Mouse (Mus musculus) lung, embryonic 16.5 days (tissue): ENCODE data around the gene Sh3gl1. TPM values are rescaled to one million over a fixed set of nuclear protein-coding genes. Genes with fewer than 3 reads are reported as not detected.

Experiments
- ATAC-seq: fragments of 200-750 bp; cut with Nextera tagmentation; 2 replicates; pipeline ENCODE4 v1.8.0; 2017; ENCODE audit warnings: low read depth, mild to moderate bottlenecking, moderate library complexity
- H3K27ac ChIP-seq: fragments of 300-500 bp; sonication (generic); 2 replicates; pipeline ENCODE4 v1.5.1; 2014; ENCODE audit warnings: mild to moderate bottlenecking, control low read depth, low read length
- H3K27me3 ChIP-seq: fragments of 300-500 bp; sonication (generic); 2 replicates; pipeline ENCODE4 v1.6.1; 2014; ENCODE audit warnings: low read depth, low read length, mixed read lengths; ENCODE audit not compliant: control insufficient read depth, insufficient read depth
- H3K36me3 ChIP-seq: fragments of 300-500 bp; sonication (generic); 2 replicates; pipeline ENCODE4 v1.6.1; 2014; ENCODE audit warnings: low read length; ENCODE audit not compliant: control insufficient read depth, insufficient read depth
- H3K4me1 ChIP-seq: fragments of 300-500 bp; sonication (generic); replicated peaks from 2 replicates; pipeline ENCODE4 v1.6.1; 2014; ENCODE audit warnings: low read length, mixed read lengths; ENCODE audit not compliant: control insufficient read depth, insufficient read depth
- H3K4me2 ChIP-seq: fragments of 300-500 bp; sonication (generic); 2 replicates; pipeline ENCODE4 v1.6.1; 2014; ENCODE audit warnings: low read depth, low read length, control low read depth
- H3K4me3 ChIP-seq: fragments of 300-500 bp; sonication (generic); 2 replicates; pipeline ENCODE4 v1.5.1; 2014; ENCODE audit warnings: mild to moderate bottlenecking, low read length, control low read depth
- H3K9ac ChIP-seq: fragments of 300-500 bp; sonication (generic); 2 replicates; pipeline ENCODE4 v1.6.1; 2014; ENCODE audit warnings: low read length, control low read depth
- H3K9me3 ChIP-seq: fragments of 300-500 bp; sonication (generic); 2 replicates; pipeline ENCODE4 v1.6.1; 2016; ENCODE audit warnings: low read length; ENCODE audit not compliant: control insufficient read depth
- WGBS: fragments of 180-500 bp; shearing (Covaris S2); extraction: QIAGEN DNeasy Blood & Tissue Kit; methylation state at CpG from one replicate; pipeline ENCODE4 v1.1.7; 2014; 5-methylcytosine and 5-hydroxymethylcytosine counted together
- polyA plus RNA-seq: library from polyadenylated mRNA; unstranded; fragments of >200 nt; fragmentation: Nextera tagmentation; extraction: Ambion mirVana; gene quantifications from 2 replicates; pipeline ENCODE4 v1.2.1, GENCODE M21; 2015

Gene Sh3gl1
- polyA plus RNA-seq, 1 experiment from 2014 or later: 166 TPM

DNA sequence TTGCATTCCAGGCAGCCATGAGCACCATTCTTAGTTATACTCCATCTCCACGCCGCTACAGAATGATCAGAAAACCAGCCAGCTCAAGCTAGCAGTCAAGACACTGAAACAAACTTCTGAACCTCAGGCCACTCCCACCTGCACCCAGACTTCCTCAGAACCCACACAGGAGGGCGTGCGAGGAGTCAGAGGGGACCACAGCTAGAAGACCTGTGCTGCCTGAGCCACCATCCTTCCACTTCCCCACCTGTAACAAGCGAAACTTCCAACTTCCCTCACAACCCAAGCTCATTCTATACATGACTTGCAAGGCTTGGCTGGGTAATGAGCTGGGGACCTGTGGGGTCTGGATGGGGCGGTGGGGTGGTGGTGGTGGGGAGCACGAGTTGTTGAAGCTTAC is 3.6 kb downstream of the Sh3gl1 start:
- no peak for ATAC-seq
- peaks cover 2% of the 10 kb centered on the region; the same call in 1 of the 2 replicates for H3K36me3 ChIP-seq
- no peak overlapping the region for H3K27ac ChIP-seq
- 0 out of 2 replicates have a peak overlapping the region, but pooled peaks have one; percentile 6 for H3K9ac ChIP-seq
- H3K4me1 ChIP-seq: peaks cover 23% of the 10 kb centered on the region
- H3K27me3 ChIP-seq: no peaks in the 10 kb centered on the region
- 61% methylated on average over 7 of the region's 7 CpGs for WGBS
- no peak overlapping the region for H3K4me3 ChIP-seq
- H3K4me2 ChIP-seq: no peak overlapping the region
- H3K9me3 ChIP-seq: no peaks in the 10 kb centered on the region

DNA sequence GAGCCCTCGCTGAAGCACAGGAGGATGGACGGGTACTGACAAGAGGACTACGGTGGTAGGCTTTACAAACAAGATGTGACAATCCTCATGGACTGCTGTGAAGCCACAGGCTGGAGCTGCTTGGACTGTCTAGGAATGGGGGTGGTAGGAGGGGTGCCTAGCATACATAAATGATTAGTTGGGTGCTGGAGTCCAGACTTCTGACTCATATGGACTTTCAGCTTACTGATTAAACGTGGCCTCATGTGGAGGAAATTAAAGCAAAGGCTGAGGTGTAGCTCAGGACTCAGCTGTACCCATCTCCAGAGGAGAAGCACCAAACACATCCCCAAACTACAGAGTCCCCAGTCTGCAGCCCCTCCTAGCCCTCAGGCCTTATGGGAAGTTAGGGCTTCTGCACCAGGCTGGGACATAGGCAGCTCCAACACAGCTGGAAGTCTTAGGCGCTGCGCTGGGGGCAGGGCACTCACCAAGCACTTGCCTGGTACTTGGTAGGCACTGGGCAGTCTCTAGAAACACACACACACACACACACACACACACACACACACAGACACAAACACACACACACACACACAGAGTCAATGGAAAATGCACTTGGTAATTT is 4.2 kb downstream of the Sh3gl1 start:
- 72% methylated on average over 6 of the region's 6 CpGs for WGBS
- H3K27me3 ChIP-seq: no peaks in the 10 kb centered on the region
- H3K4me2 ChIP-seq: no peak overlapping the region
- no peaks in the 10 kb centered on the region for H3K9me3 ChIP-seq
- no peak for ATAC-seq
- peaks cover 2% of the 10 kb centered on the region; the same call in 1 of the 2 replicates for H3K36me3 ChIP-seq
- no peak overlapping the region for H3K27ac ChIP-seq
- H3K4me3 ChIP-seq: no peak overlapping the region
- peaks cover 23% of the 10 kb centered on the region for H3K4me1 ChIP-seq
- no peak overlapping the region for H3K9ac ChIP-seq

DNA sequence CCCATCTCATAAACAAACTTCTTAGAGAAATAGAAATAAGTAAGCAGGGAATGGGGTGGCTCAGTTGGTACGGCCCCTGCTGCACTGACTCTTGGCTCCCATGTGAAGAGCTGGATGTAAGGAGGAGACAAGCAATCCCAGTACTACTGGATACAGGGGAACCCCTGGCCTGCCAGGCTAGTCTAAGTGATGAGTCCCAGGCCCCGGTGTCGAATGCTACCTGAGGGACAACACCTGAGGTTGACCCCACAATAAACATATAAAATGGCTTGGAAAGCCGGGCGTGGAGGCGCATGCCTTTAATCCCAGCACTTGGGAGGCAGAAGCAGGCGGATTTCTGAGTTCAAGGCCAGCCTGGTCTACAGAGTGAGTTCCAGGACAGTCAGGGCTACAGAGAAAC is 5.0 kb downstream of the Sh3gl1 start:
- WGBS: 88% methylated on average over 7 of the region's 7 CpGs
- H3K27ac ChIP-seq: no peak overlapping the region

DNA sequence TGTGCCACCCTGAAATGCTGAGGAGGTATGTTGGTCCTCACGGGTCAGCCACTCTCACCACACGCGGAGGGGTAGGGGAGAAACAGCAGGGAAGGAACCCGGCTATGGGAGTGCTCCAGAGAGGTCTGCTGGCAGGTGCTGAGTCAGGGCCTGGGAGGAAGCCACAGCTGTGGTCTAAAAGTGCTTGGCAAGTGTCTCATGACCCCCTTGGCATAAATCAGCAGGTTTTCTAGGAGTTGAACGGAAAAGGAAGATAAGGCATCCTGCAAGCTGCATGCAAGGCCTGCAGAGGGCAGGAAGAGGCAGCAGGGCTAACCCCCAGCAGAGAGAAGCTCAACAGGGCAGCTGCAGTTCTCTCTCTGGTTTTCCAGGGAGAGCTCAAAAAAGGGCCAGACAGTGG is 5.5 kb downstream of the Sh3gl1 start:
- H3K9ac ChIP-seq: no peak overlapping the region
- ATAC-seq: no peak
- no peak overlapping the region for H3K4me3 ChIP-seq
- no peaks in the 10 kb centered on the region for H3K27me3 ChIP-seq
- peaks cover 20% of the 10 kb centered on the region for H3K4me1 ChIP-seq
- H3K9me3 ChIP-seq: no peaks in the 10 kb centered on the region
- peaks cover 2% of the 10 kb centered on the region; the same call in 1 of the 2 replicates for H3K36me3 ChIP-seq
- no peak overlapping the region for H3K4me2 ChIP-seq
- 37% methylated on average over 5 of the region's 5 CpGs for WGBS
- H3K27ac ChIP-seq: no peak overlapping the region

More for the DNA sequence above, 5.0 kb downstream of the Sh3gl1 start:
- H3K9ac ChIP-seq: no peak overlapping the region
- H3K9me3 ChIP-seq: no peaks in the 10 kb centered on the region
- H3K4me2 ChIP-seq: no peak overlapping the region
- peaks cover 20% of the 10 kb centered on the region for H3K4me1 ChIP-seq
- no peak for ATAC-seq
- H3K4me3 ChIP-seq: no peak overlapping the region
- H3K27me3 ChIP-seq: no peaks in the 10 kb centered on the region
- peaks cover 2% of the 10 kb centered on the region; the same call in 1 of the 2 replicates for H3K36me3 ChIP-seq

DNA sequence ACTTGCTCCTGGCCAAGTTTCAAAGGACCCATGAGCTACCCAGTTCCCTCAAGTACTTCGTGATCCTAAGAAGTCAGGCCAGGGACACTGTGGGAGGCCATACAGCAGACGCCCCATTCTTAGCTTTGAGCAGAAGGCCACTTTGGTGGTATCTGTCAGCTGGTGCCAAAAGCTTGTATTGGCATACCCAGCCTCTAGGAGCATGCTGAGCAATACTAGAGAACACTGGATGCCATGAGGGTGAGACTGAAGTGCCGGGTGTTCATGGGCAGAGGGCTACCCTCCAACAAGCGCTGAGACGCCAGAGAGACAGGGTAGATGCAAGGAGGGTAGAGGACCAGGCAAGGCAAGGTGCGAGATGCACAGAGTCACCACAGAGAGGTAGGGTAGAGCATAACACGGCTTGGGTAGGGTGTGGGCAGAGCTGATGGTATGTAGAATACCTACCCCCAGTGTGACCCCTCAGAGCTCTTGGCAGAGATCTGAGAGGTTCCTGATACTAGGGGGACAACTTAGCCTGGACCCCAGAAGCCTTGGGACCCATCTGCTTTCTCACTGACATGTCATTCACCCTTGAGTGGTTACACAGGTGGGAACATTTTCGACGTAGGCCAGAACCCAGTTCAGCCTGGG is 6.1 kb downstream of the Sh3gl1 start:
- no peak for ATAC-seq
- H3K27ac ChIP-seq: no peak overlapping the region
- H3K4me1 ChIP-seq: peaks cover 17% of the 10 kb centered on the region
- 82% methylated on average over 9 of the region's 9 CpGs for WGBS
- no peak overlapping the region for H3K4me3 ChIP-seq
- H3K36me3 ChIP-seq: peaks cover 2% of the 10 kb centered on the region; the same call in 1 of the 2 replicates
- no peaks in the 10 kb centered on the region for H3K27me3 ChIP-seq
- H3K9me3 ChIP-seq: no peaks in the 10 kb centered on the region
- no peak overlapping the region for H3K9ac ChIP-seq
- no peak overlapping the region for H3K4me2 ChIP-seq

DNA sequence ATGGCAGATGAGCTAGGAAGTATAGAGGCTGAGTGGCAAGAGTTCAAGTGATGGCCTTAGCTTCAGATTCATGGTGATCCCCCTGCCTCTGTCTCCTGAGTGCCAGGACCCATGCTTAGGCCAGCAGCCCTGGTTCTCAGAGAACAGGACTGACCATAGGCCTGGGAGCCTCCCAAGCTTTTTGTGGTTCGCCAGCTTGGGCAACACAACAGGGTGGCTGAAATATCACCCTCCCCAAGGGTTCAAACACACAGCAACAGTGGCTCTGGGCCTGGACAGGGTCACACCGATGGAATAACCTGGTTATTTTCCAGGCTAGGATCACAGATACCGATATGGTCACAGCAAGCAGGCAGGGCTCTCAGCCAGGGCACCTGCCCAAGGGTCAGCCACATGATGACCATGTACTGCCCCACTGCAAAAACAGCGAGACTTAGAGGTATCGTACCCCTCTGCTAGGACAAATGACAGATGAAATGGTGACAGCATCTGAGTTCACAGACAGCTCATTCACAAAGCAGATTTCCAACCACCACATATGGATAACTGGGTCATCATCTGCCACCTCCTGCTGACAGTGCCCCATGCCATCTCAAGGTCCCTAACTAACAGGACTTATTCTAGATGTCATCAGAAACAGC is 8.5 kb downstream of the Sh3gl1 start:
- H3K27me3 ChIP-seq: no peaks in the 10 kb centered on the region
- no peak overlapping the region for H3K27ac ChIP-seq
- no peak overlapping the region for H3K4me3 ChIP-seq
- peaks cover 2% of the 10 kb centered on the region; the same call in 1 of the 2 replicates for H3K36me3 ChIP-seq
- H3K9me3 ChIP-seq: no peaks in the 10 kb centered on the region
- ATAC-seq: no peak
- H3K4me1 ChIP-seq: peaks cover 8% of the 10 kb centered on the region; the same call in 1 of the 2 replicates
- 86% methylated on average over 5 of the region's 5 CpGs for WGBS
- no peak overlapping the region for H3K4me2 ChIP-seq
- H3K9ac ChIP-seq: no peak overlapping the region

DNA sequence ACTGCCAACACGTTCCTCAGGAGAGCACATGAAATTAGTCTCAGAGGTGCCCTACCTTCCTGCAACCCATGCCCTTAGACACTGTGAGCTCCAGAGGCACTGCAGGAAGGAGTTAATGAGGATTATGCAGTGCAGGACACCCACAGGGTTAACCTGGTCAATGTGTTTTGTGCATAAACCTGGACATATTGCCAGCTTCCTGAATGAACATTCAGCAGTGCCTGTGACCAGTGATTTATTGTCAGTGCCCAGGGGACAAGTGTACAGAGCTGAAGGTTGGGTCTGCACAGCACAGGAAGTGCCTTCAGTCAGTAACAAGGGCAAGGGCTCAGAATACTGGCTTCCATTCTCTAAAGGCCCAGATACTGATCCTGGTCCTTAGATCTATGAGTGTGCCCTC is 9.6 kb downstream of the Sh3gl1 start:
- H3K36me3 ChIP-seq: peaks cover 2% of the 10 kb centered on the region; the same call in 1 of the 2 replicates
- no peaks in the 10 kb centered on the region for H3K4me1 ChIP-seq
- WGBS: 73% methylated on average over 1 of the region's 1 CpGs
- no peak overlapping the region for H3K4me2 ChIP-seq
- no peak overlapping the region for H3K27ac ChIP-seq
- no peaks in the 10 kb centered on the region for H3K9me3 ChIP-seq
- no peak for ATAC-seq
- H3K9ac ChIP-seq: no peak overlapping the region
- H3K27me3 ChIP-seq: no peaks in the 10 kb centered on the region
- H3K4me3 ChIP-seq: no peak overlapping the region

DNA sequence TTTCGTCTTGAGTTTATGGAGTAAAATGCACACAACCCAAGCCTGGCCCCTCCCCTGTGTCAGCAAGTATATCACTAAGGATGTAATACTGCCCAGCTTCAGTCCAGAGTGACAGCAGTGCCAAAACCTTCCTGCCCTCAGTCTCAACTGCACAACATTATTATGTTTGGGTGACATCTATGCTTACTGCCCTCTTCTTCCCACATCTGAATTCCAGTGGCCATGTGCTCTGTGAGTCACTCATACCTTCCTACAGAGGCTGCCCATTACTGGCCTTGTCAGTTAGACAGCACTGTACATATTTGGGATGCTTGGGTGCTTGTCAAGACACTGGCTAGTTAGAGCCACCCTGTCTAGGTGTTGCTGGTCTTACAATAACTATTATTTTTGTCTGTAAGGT is 10.1 kb downstream of the Sh3gl1 start:
- WGBS: 75% methylated on average over 1 of the region's 1 CpGs
- H3K27me3 ChIP-seq: no peaks in the 10 kb centered on the region

DNA sequence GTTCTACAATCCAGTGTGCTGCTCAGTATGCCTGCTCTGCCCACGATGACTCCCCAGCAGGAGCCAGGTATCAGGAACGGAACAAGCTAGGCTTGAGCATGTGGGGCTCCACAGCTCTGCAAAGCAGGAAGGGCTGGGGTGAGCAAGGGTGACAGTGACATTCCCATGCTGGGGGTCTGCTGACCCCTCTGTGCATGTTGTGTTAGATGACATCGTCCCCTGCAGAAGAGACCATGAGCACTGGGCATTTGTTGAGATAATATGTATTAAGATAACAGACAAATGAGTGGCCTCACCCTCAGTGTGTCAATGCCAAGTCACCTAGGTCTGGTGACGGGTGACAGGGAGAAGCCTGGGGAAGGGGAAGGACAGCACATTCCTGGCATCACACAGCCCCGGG is 11.5 kb downstream of the Sh3gl1 start:
- H3K4me3 ChIP-seq: no peak overlapping the region
- H3K27me3 ChIP-seq: no peaks in the 10 kb centered on the region
- no peak for ATAC-seq
- no peaks in the 10 kb centered on the region for H3K4me1 ChIP-seq
- no peak overlapping the region for H3K9ac ChIP-seq
- 58% methylated on average over 5 of the region's 5 CpGs for WGBS
- peaks cover 2% of the 10 kb centered on the region for H3K36me3 ChIP-seq
- H3K27ac ChIP-seq: no peak overlapping the region
- no peaks in the 10 kb centered on the region for H3K9me3 ChIP-seq
- no peak overlapping the region for H3K4me2 ChIP-seq

More for the DNA sequence above, 10.1 kb downstream of the Sh3gl1 start:
- Histone ChIP-seq H3K4me2 (no peak overlapping the region), H3K27ac (no peak overlapping the region), H3K9ac (no peak overlapping the region), H3K9me3 (no peaks in the 10 kb centered on the region), H3K4me3 (no peak overlapping the region), H3K36me3 (peaks cover 2% of the 10 kb centered on the region; the same call in 1 of the 2 replicates), H3K4me1 (no peaks in the 10 kb centered on the region)
- no peak for ATAC-seq
